Mouse (Mus musculus) adrenal gland, adult (tissue): ENCODE data around the gene Mapkap1.

Experiments
- DNase-seq, 2 experiments: peaks; one replicate each; pipeline ENCODE4 v3.0.0; 2022 to 2023; ENCODE audit warnings: low spot score in 1 of 2; ENCODE audit not compliant: inconsistent age in 2 of 2

The Mapkap1 gene

GRCm38 (mm10) chr2:34570378-34570777 is 163.8 kb downstream of the Mapkap1 start:
- DNase-seq, result peak in 1 of 2 experiments; percentile 67

- no peak for DNase-seq
These were observed 164.5 kb downstream of the Mapkap1 start for GRCm38 (mm10) chr2:34571096-34571495.

- no peak for DNase-seq
These were observed 166.5 kb downstream of the Mapkap1 start for GRCm38 (mm10) chr2:34573073-34573472.

- peak in 1 of 2 experiments; percentile 28 for DNase-seq
These were observed 182.0 kb downstream of the Mapkap1 start for GRCm38 (mm10) chr2:34588546-34588945.

- DNase-seq, result peak; percentile 64 to 89
These were observed 185.3 kb downstream of the Mapkap1 start for GRCm38 (mm10) chr2:34591721-34592360.

- no peak for DNase-seq
These were observed 185.9 kb downstream of the Mapkap1 start for GRCm38 (mm10) chr2:34592361-34592960.

GRCm38 (mm10) chr2:34594001-34594400 is 187.4 kb downstream of the Mapkap1 start:
- no peak for DNase-seq

GRCm38 (mm10) chr2:34599606-34600255 is 193.2 kb downstream of the Mapkap1 start:
- peak in 1 of 2 experiments; percentile 81 for DNase-seq

GRCm38 (mm10) chr2:34600734-34601133 is 194.2 kb downstream of the Mapkap1 start:
- no peak for DNase-seq

- no peak for DNase-seq
These were observed 195.6 kb downstream of the Mapkap1 start for GRCm38 (mm10) chr2:34602111-34602541.

GRCm38 (mm10) chr2:34602896-34603295 is 196.3 kb downstream of the Mapkap1 start:
- no peak for DNase-seq

- peak; percentile 46 to 79 for DNase-seq
These were observed 197.2 kb downstream of the Mapkap1 start for GRCm38 (mm10) chr2:34603653-34604214.

GRCm38 (mm10) chr2:34605040-34605439 is 198.5 kb downstream of the Mapkap1 start:
- peak; percentile 61 to 86 for DNase-seq

GRCm38 (mm10) chr2:34608917-34609316 is 202.3 kb downstream of the Mapkap1 start:
- DNase-seq, result peak in 1 of 2 experiments; percentile 61

- peak; percentile 61 to 76 for DNase-seq
These were observed 202.9 kb downstream of the Mapkap1 start for GRCm38 (mm10) chr2:34609516-34609915.

- DNase-seq, result no peak
These were observed 214.3 kb downstream of the Mapkap1 start for GRCm38 (mm10) chr2:34620778-34621415.

GRCm38 (mm10) chr2:34621485-34621884 is 214.9 kb downstream of the Mapkap1 start:
- DNase-seq, result no peak

- peak; percentile 86 to 90 for DNase-seq
These were observed 215.9 kb downstream of the Mapkap1 start for GRCm38 (mm10) chr2:34622518-34622917.

- no peak for DNase-seq
These were observed 216.6 kb downstream of the Mapkap1 start for GRCm38 (mm10) chr2:34623181-34623580.

- no peak for DNase-seq
These were observed 217.5 kb downstream of the Mapkap1 start for GRCm38 (mm10) chr2:34624076-34624475.
